Mouse (Mus musculus): ENCODE measurements at regions not wholly inside any gene's neighbourhood (a gene's known extent, or its start where the extent isn't known, plus 50 kb on each side); places are given as distances from the start of the nearest gene placed in this dataset.

- Histone ChIP-seq H3K27ac (ENCODE audit: control insufficient read depth, insufficient read depth, low read depth, low read length, poor library complexity) (no peak overlapping the region), H3K4me1 (ENCODE audit: control insufficient read depth, insufficient read depth, low read length) (no peaks in the 10 kb centered on the region), H3K4me3 (replicated peaks; ENCODE audit: control insufficient read depth, low read depth, low read length) (no peak overlapping the region)
- WGBS: 88% methylated on average over 8 of the region's 8 CpGs
- no peak for TF ChIP-seq CTCF (IDR thresholded peaks at IDR 0.05; ENCODE audit: control insufficient read depth, insufficient read depth, low read length)
- no peak for TF ChIP-seq POLR2A (IDR thresholded peaks at IDR 0.05; ENCODE audit: borderline replicate concordance, control insufficient read depth, low read depth, low read length)
Observed at GRCm38 (mm10) chr15:96902781-96903180, 153.0 kb downstream of the Slc38a4 start.

GRCm38 (mm10) chr15:96901616-96902015 lies 154.1 kb downstream of the Slc38a4 start:
- H3K27ac ChIP-seq (ENCODE audit: control insufficient read depth, insufficient read depth, low read depth, low read length, poor library complexity): no peak overlapping the region
- no peaks in the 10 kb centered on the region for H3K4me1 ChIP-seq (ENCODE audit: control insufficient read depth, insufficient read depth, low read length)
- no peak overlapping the region for H3K4me3 ChIP-seq (replicated peaks; ENCODE audit: control insufficient read depth, low read depth, low read length)
- 90% methylated on average over 9 of the region's 9 CpGs for WGBS
- TF ChIP-seq POLR2A (IDR thresholded peaks at IDR 0.05; ENCODE audit: borderline replicate concordance, control insufficient read depth, low read depth, low read length) (no peak), CTCF (IDR thresholded peaks at IDR 0.05; ENCODE audit: control insufficient read depth, insufficient read depth, low read length) (no peak)

GRCm38 (mm10) chr15:96898285-96898684 lies 157.5 kb downstream of the Slc38a4 start:
- Histone ChIP-seq H3K4me3 (replicated peaks; ENCODE audit: control insufficient read depth, low read depth, low read length) (no peak overlapping the region), H3K4me1 (ENCODE audit: control insufficient read depth, insufficient read depth, low read length) (no peaks in the 10 kb centered on the region), H3K27ac (ENCODE audit: control insufficient read depth, insufficient read depth, low read depth, low read length, poor library complexity) (no peak overlapping the region)
- 82% methylated on average over 3 of the region's 3 CpGs for WGBS
- TF ChIP-seq CTCF (IDR thresholded peaks at IDR 0.05; ENCODE audit: control insufficient read depth, insufficient read depth, low read length) (no peak), POLR2A (IDR thresholded peaks at IDR 0.05; ENCODE audit: borderline replicate concordance, control insufficient read depth, low read depth, low read length) (no peak)

- Histone ChIP-seq H3K4me3 (replicated peaks; ENCODE audit: control insufficient read depth, low read depth, low read length) (no peak overlapping the region), H3K27ac (ENCODE audit: control insufficient read depth, insufficient read depth, low read depth, low read length, poor library complexity) (no peak overlapping the region), H3K4me1 (ENCODE audit: control insufficient read depth, insufficient read depth, low read length) (no peaks in the 10 kb centered on the region)
- no peak for TF ChIP-seq POLR2A (IDR thresholded peaks at IDR 0.05; ENCODE audit: borderline replicate concordance, control insufficient read depth, low read depth, low read length)
- WGBS: 83% methylated on average over 10 of the region's 10 CpGs
Observed at GRCm38 (mm10) chr15:96884901-96885300, 170.9 kb downstream of the Slc38a4 start.

- no peak overlapping the region for H3K4me3 ChIP-seq (replicated peaks; ENCODE audit: control insufficient read depth, low read depth, low read length)
- 84% methylated on average over 10 of the region's 10 CpGs for WGBS
- TF ChIP-seq CTCF (IDR thresholded peaks at IDR 0.05; ENCODE audit: control insufficient read depth, insufficient read depth, low read length) (no peak), POLR2A (IDR thresholded peaks at IDR 0.05; ENCODE audit: borderline replicate concordance, control insufficient read depth, low read depth, low read length) (no peak)
- H3K4me1 ChIP-seq (ENCODE audit: control insufficient read depth, insufficient read depth, low read length): no peaks in the 10 kb centered on the region
- no peak overlapping the region for H3K27ac ChIP-seq (ENCODE audit: control insufficient read depth, insufficient read depth, low read depth, low read length, poor library complexity)
Observed at GRCm38 (mm10) chr15:96883754-96884153, 172.0 kb downstream of the Slc38a4 start.

GRCm38 (mm10) chr15:96882211-96882610 lies 173.5 kb downstream of the Slc38a4 start:
- 87% methylated on average over 14 of the region's 14 CpGs for WGBS

GRCm38 (mm10) chr15:96881519-96882170 lies 174.1 kb downstream of the Slc38a4 start:
- Histone ChIP-seq H3K4me3 (replicated peaks; ENCODE audit: control insufficient read depth, low read depth, low read length) (no peak overlapping the region), H3K27ac (ENCODE audit: control insufficient read depth, insufficient read depth, low read depth, low read length, poor library complexity) (no peak overlapping the region), H3K4me1 (ENCODE audit: control insufficient read depth, insufficient read depth, low read length) (no peaks in the 10 kb centered on the region)
- WGBS: 71% methylated on average over 9 of the region's 9 CpGs
- TF ChIP-seq CTCF (IDR thresholded peaks at IDR 0.05; ENCODE audit: control insufficient read depth, insufficient read depth, low read length): no peak
- TF ChIP-seq POLR2A (IDR thresholded peaks at IDR 0.05; ENCODE audit: borderline replicate concordance, control insufficient read depth, low read depth, low read length): no peak

More at GRCm38 (mm10) chr15:96882211-96882610, 173.5 kb downstream of the Slc38a4 start:
- Histone ChIP-seq H3K4me3 (replicated peaks; ENCODE audit: control insufficient read depth, low read depth, low read length) (no peak overlapping the region), H3K27ac (ENCODE audit: control insufficient read depth, insufficient read depth, low read depth, low read length, poor library complexity) (no peak overlapping the region), H3K4me1 (ENCODE audit: control insufficient read depth, insufficient read depth, low read length) (no peaks in the 10 kb centered on the region)
- TF ChIP-seq POLR2A (IDR thresholded peaks at IDR 0.05; ENCODE audit: borderline replicate concordance, control insufficient read depth, low read depth, low read length) (no peak), CTCF (IDR thresholded peaks at IDR 0.05; ENCODE audit: control insufficient read depth, insufficient read depth, low read length) (no peak)

GRCm38 (mm10) chr15:96880066-96880465 lies 175.7 kb downstream of the Slc38a4 start:
- TF ChIP-seq CTCF (IDR thresholded peaks at IDR 0.05; ENCODE audit: control insufficient read depth, insufficient read depth, low read length) (no peak), POLR2A (IDR thresholded peaks at IDR 0.05; ENCODE audit: borderline replicate concordance, control insufficient read depth, low read depth, low read length) (no peak)
- Histone ChIP-seq H3K27ac (ENCODE audit: control insufficient read depth, insufficient read depth, low read depth, low read length, poor library complexity) (no peak overlapping the region), H3K4me3 (replicated peaks; ENCODE audit: control insufficient read depth, low read depth, low read length) (no peak overlapping the region), H3K4me1 (ENCODE audit: control insufficient read depth, insufficient read depth, low read length) (no peaks in the 10 kb centered on the region)
- 89% methylated on average over 11 of the region's 11 CpGs for WGBS

- 35% methylated on average over 4 of the region's 4 CpGs for WGBS
- no peak overlapping the region for H3K27ac ChIP-seq (ENCODE audit: control insufficient read depth, insufficient read depth, low read depth, low read length, poor library complexity)
- TF ChIP-seq POLR2A (IDR thresholded peaks at IDR 0.05; ENCODE audit: borderline replicate concordance, control insufficient read depth, low read depth, low read length) (no peak), CTCF (IDR thresholded peaks at IDR 0.05; ENCODE audit: control insufficient read depth, insufficient read depth, low read length) (no peak)
- no peaks in the 10 kb centered on the region for H3K4me1 ChIP-seq (ENCODE audit: control insufficient read depth, insufficient read depth, low read length)
- H3K4me3 ChIP-seq (replicated peaks; ENCODE audit: control insufficient read depth, low read depth, low read length): no peak overlapping the region
Observed at GRCm38 (mm10) chr15:96878796-96879195, 177.0 kb downstream of the Slc38a4 start.

All from bone marrow, adult 2 months (tissue).